Mouse (Mus musculus) cerebellum, adult 2 months (tissue): ENCODE results near the gene Gripap1. TPM values are rescaled to one million over a fixed set of nuclear protein-coding genes. Genes with fewer than 3 reads are reported as not detected.

Experiments
- DNase-seq, 2 experiments: peaks; one replicate each; pipeline ENCODE4 v3.0.0; 2021
- H3K27ac ChIP-seq: fragments of 200-500 bp; 2 replicates; pipeline ENCODE4 v1.5.1; 2012; ENCODE audit warnings: low read length, control low read depth, inconsistent platforms; ENCODE audit not compliant: insufficient read depth
- H3K27me3 ChIP-seq: fragments of 200-500 bp; 2 replicates; pipeline ENCODE4 v1.6.1; 2012; ENCODE audit warnings: inconsistent platforms, mild to moderate bottlenecking, low read length, moderate library complexity; ENCODE audit not compliant: control insufficient read depth, insufficient read depth
- H3K4me1 ChIP-seq: fragments of 200-500 bp; 2 replicates; pipeline ENCODE4 v1.6.1; 2011; ENCODE audit warnings: low read length; ENCODE audit not compliant: control insufficient read depth, insufficient read depth
- H3K4me3 ChIP-seq: fragments of 200-500 bp; replicated peaks from 2 replicates; pipeline ENCODE3; 2011; ENCODE audit warnings: mild to moderate bottlenecking, low read depth, low read length, control low read depth; ENCODE audit not compliant: insufficient read depth
- CTCF ChIP-seq: fragments of 200-500 bp; IDR thresholded peaks from 2 replicates; pipeline ENCODE4 v1.5.1; 2011; ENCODE audit warnings: low read depth, mild to moderate bottlenecking, control low read depth, low read length, moderate library complexity, borderline replicate concordance; ENCODE audit not compliant: insufficient read depth
- POLR2A ChIP-seq: fragments of 200-500 bp; IDR thresholded peaks from 2 replicates; pipeline ENCODE4 v1.6.1; 2011; ENCODE audit warnings: low read length, control low read depth, borderline replicate concordance; ENCODE audit not compliant: insufficient read depth
- WGBS: fragments of 180-500 bp; shearing (Covaris S2); methylation state at CpG from one replicate; pipeline ENCODE4 v1.1.7; 2018; 5-methylcytosine and 5-hydroxymethylcytosine counted together
- polyA plus RNA-seq: library from polyadenylated mRNA; depleted of rRNA; stranded (reverse); fragments of >200 nt; gene quantifications from 2 replicates; pipeline ENCODE4 v1.2.3, GENCODE M21; 2012; rRNA removed

The Gripap1 gene
- 110 TPM in 2 replicates for polyA plus RNA-seq

DNA sequence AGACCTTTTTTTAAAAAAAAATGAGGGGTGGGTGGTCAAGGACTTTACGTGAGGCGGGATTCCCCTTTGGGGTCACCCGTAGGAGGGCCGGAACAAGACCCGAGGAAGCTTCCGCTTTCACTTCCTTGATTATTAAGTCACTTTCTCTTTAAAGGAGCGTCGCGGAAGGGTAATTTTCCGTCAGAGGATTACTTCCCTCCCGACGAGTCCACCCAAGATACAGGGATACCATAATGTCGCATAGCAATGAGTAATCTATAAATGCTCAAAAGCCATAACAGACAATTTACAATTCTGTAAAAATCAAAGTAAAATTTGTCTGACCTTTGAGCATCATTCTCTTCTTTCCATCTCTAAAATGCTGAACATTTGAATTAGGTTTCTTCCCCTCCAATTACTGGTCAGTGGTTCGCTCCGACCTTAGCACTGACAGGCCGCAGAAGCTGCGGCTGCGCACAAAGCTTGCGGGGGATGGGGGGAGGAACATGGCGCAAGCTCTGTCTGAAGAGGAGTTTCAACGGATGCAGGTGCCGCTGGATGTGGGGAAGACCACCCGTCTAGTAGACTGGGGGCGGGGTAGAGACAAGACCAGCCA lies at the start of gene Gripap1:
Gripap1 (plus strand) TSS at position 224 of the 595 bp plus-strand sequence.
- H3K27ac ChIP-seq: no peak within 1 kb of the TSS; the same call in 1 of the 2 replicates
- H3K4me1 ChIP-seq: no peaks in the 10 kb centered on the region
- peak within 1 kb of the TSS; percentile 97 for H3K4me3 ChIP-seq
- peak; percentile 71 to 81 for DNase-seq
- WGBS: 5% methylated on average over 24 of the region's 24 CpGs
- no peaks in the 10 kb centered on the region for H3K27me3 ChIP-seq
- TF ChIP-seq POLR2A (peak; percentile 59; the same call in 1 of the 2 replicates), CTCF (no peak)

DNA sequence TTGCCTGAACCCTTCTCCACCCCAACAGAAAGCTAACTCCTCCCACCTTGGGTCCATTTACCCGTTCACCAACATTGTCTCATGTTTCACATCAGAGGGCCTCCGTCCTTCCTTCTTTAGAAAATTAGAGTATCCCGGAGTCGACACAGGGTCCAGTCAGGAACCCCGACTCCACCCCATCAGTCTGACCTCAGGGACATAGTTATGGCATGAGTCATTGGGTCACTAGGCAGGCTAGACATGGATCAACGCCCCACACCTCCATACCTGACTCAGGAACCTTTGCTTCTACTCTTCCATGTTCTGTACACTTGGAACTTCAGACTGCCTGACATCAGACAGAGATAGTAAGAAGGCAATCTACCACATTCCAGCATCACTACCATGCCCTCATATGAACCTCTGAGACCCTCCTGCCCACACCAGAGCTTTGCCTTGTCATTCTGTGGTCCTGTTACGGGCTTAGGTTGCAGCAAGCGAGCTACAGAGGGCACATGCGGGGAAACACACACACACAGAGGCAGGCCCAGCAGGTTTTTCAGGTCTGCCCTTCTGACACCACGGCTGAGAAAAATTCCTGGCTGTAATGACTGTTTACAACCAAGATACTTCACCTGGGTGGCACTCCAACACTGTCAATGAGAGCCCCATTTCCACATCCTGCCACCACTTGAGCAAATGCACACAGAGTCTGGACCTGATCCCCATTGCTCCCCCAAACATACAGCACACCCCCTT lies 49.3 kb upstream of the Gripap1 start:
- TF ChIP-seq CTCF: no peak
- no peak for TF ChIP-seq POLR2A
- Histone ChIP-seq H3K27me3 (no peaks in the 10 kb centered on the region), H3K4me1 (peaks cover 7% of the 10 kb centered on the region), H3K27ac (peak overlapping the region; percentile 96), H3K4me3 (peak overlapping the region; percentile 88)
- 22% methylated on average over 10 of the region's 10 CpGs for WGBS
- DNase-seq: no peak

DNA sequence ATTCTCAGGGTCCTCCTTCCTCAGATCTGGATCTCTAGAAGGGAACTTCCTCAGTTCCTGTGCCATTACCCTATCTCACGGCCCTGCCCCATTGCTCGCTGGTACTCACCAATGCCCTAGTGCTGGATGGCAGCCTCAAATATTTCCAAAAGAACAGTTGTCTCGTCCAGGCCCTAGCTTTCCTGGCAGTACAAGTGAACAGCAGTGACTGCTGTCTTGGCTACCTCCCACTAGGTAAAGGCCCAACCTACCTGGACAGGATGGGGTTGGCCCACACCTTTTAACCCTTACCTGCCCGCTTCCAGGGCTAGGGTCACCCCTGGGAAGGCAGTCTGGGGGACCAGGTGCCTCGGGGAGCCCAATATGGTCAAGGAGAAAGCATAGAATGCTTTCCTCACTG lies 48.5 kb upstream of the Gripap1 start:
- peak; percentile 66 to 75 for DNase-seq
- TF ChIP-seq POLR2A (peak; percentile 54; the same call in 1 of the 2 replicates), CTCF (no peak)
- peak overlapping the region; percentile 96 for H3K27ac ChIP-seq
- WGBS: 18% methylated on average over 5 of the region's 5 CpGs
- peak overlapping the region; percentile 88 for H3K4me3 ChIP-seq
- H3K4me1 ChIP-seq: peaks cover 7% of the 10 kb centered on the region
- no peaks in the 10 kb centered on the region for H3K27me3 ChIP-seq

DNA sequence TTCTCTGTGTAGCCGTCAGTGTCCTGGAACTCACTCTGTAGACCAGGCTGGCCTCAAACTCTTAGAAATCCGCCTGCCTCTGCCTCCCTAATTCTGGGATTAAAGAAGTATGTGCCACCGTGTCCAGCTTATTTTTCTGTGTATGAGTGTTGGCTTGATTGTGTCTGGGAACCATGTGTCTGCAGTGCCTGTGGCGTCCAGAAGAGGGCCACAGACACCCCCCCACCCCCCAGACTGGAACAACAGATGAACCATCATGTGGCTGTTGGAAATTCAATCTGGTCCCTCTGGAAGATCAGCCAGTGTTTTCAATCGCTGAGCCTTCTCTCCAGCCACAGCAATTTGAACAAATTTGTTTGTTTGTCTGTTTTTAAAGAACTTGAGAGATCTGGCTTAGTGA lies 46.1 kb upstream of the Gripap1 start:
- Histone ChIP-seq H3K27me3 (no peaks in the 10 kb centered on the region), H3K4me3 (no peak overlapping the region), H3K27ac (no peak overlapping the region), H3K4me1 (no peaks in the 10 kb centered on the region)
- WGBS: 33% methylated on average over 5 of the region's 5 CpGs
- no peak for DNase-seq
- TF ChIP-seq CTCF (peak; percentile 54; the same call in 1 of the 2 replicates), POLR2A (no peak)

DNA sequence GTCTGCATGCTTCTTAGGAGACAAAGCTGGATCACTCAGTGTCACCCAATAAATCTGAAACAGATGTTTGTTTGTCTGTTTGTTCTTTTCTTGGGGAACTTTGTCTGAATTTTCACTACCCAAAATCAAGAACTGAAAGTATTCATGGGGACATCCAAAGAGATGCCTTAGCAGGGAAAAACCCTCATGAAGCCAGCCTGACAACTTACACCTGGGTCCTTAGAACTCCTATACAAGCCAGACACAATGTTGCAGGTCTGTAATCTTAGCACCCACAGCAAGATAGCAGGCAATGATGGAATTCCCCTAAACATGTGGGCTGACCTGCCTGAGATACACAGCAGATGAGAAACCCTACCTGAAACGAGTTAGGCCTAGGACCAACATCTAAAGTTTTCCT lies 44.6 kb upstream of the Gripap1 start:
- no peak overlapping the region for H3K4me3 ChIP-seq
- H3K4me1 ChIP-seq: no peaks in the 10 kb centered on the region
- 65% methylated on average over 1 of the region's 1 CpGs for WGBS
- H3K27me3 ChIP-seq: no peaks in the 10 kb centered on the region
- no peak overlapping the region for H3K27ac ChIP-seq
- DNase-seq: no peak
- no peak for TF ChIP-seq CTCF
- no peak for TF ChIP-seq POLR2A

DNA sequence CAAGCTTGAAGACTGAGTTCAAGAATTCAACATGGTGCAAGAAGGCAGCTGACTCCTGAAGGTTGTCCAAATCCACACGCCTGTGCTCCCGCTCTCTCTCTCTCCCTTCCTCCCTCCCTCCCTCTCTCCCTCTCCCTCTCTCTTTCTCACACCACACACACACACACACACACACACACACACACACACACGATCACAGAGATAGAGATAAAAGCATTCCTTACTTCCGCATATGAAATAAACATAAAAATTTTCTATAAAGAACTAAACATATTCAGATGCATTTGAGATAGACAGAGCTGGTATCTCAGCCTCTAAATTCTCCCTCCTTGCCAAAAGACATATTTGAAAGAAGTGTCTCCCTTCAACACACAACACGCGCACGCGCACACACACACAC lies 44.1 kb upstream of the Gripap1 start:
- no peak for DNase-seq
- WGBS: 84% methylated on average over 8 of the region's 8 CpGs
- no peak overlapping the region for H3K27ac ChIP-seq
- H3K4me3 ChIP-seq: no peak overlapping the region
- H3K4me1 ChIP-seq: no peaks in the 10 kb centered on the region
- TF ChIP-seq CTCF (no peak), POLR2A (no peak)
- no peaks in the 10 kb centered on the region for H3K27me3 ChIP-seq

DNA sequence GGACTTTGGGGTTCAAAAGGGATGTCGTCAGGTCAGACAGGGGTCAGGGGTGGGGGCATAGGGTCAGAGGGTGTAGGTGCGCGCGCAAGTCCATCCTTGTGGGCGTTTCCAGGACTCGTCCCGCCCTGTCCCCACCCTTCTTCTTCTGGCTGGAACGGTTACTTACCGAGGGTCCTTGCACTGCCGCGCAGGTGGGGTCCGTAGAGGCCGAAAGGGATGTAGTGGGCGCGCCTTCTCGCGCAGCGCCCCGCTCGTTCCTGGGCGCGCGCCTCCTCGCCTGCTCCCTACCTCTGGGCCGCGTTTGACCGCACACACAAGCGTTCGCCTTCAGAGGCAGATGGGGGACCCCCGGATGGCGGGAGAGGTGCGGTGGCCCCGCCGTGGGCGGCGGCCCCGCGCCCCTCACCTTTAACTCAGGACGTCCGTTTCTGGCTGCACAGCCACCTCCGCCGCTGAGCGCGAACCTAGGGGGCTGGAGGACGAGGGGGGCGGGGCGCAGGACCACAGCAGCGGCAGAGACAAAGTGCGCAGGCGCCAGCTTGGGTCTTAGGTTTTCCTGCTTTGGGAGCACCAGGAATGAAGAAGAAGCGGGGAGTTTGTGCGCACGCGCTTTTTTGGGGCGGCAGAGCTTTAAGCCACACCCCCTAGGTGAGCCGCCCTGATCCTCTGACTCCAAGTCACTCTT lies 39.0 kb upstream of the Gripap1 start, which contains the start of gene Ccdc120:
Ccdc120 (minus strand) TSS at position 474 of the 685 bp plus-strand sequence.
- no peak for TF ChIP-seq CTCF
- no peak for TF ChIP-seq POLR2A
- Histone ChIP-seq H3K27me3 (no peaks in the 10 kb centered on the region), H3K4me3 (peak within 1 kb of the TSS; percentile 75), H3K27ac (peak within 1 kb of the TSS; percentile 55; the same call in 1 of the 2 replicates), H3K4me1 (no peaks in the 10 kb centered on the region; the same call in 1 of the 2 replicates)
- DNase-seq: peak; percentile 83 to 85
- 7% methylated on average over 34 of the region's 56 CpGs for WGBS
